Mouse (Mus musculus) midbrain, embryonic 11.5 days (tissue): ENCODE measurements around the gene Ddi2. TPM values are rescaled to one million over a fixed set of nuclear protein-coding genes. Genes with fewer than 3 reads are reported as not detected.

Experiments
- ATAC-seq: fragments of 200-750 bp; cut with Nextera tagmentation; 2 replicates; pipeline ENCODE4 v1.8.0; 2017; ENCODE audit warnings: moderate TSS enrichment, moderate library complexity; ENCODE audit not compliant: low FRiP score
- DNase-seq: peaks from one replicate; pipeline ENCODE4 v3.0.0; 2015; ENCODE audit warnings: low spot score; ENCODE audit errors: missing footprints
- H3K27ac ChIP-seq: fragments of 300-500 bp; sonication (generic); 2 replicates; pipeline ENCODE4 v1.5.1; 2014; ENCODE audit warnings: low read depth, low read length
- H3K27me3 ChIP-seq: fragments of 300-500 bp; sonication (generic); 2 replicates; pipeline ENCODE4 v1.6.1; 2014; ENCODE audit warnings: mild to moderate bottlenecking, low read length, moderate library complexity, mixed read lengths; ENCODE audit not compliant: control insufficient read depth, insufficient read depth
- H3K36me3 ChIP-seq: fragments of 300-500 bp; sonication (generic); 2 replicates; pipeline ENCODE4 v1.6.1; 2014; ENCODE audit warnings: mild to moderate bottlenecking, low read length, moderate library complexity, mixed read lengths; ENCODE audit not compliant: control insufficient read depth, insufficient read depth
- H3K4me1 ChIP-seq: fragments of 300-500 bp; sonication (generic); 2 replicates; pipeline ENCODE4 v1.6.1; 2014; ENCODE audit warnings: low read length; ENCODE audit not compliant: control insufficient read depth, insufficient read depth
- H3K4me2 ChIP-seq: fragments of 300-500 bp; sonication (generic); 2 replicates; pipeline ENCODE4 v1.6.1; 2014; ENCODE audit warnings: mild to moderate bottlenecking, moderate library complexity
- H3K4me3 ChIP-seq: fragments of 300-500 bp; sonication (generic); 2 replicates; pipeline ENCODE4 v1.5.1; 2014; ENCODE audit warnings: low read depth, low read length
- H3K9ac ChIP-seq: fragments of 300-500 bp; sonication (generic); 2 replicates; pipeline ENCODE4 v1.6.1; 2014; ENCODE audit warnings: low read length
- H3K9me3 ChIP-seq: fragments of 300-500 bp; sonication (generic); 2 replicates; pipeline ENCODE4 v1.6.1; 2016; ENCODE audit warnings: low read length; ENCODE audit not compliant: control insufficient read depth
- WGBS: fragments of 180-500 bp; shearing (Covaris S2); extraction: QIAGEN DNeasy Blood & Tissue Kit; methylation state at CpG from one replicate; pipeline ENCODE4 v1.1.7; 2014; 5-methylcytosine and 5-hydroxymethylcytosine counted together
- polyA plus RNA-seq: library from polyadenylated mRNA; unstranded; fragments of >200 nt; fragmentation: Nextera tagmentation; extraction: Ambion mirVana; gene quantifications from 2 replicates; pipeline ENCODE4 v1.2.1, GENCODE M21; 2014

The Ddi2 gene
- polyA plus RNA-seq, 1 experiment from 2014 or later, result 18.1 TPM

DNA sequence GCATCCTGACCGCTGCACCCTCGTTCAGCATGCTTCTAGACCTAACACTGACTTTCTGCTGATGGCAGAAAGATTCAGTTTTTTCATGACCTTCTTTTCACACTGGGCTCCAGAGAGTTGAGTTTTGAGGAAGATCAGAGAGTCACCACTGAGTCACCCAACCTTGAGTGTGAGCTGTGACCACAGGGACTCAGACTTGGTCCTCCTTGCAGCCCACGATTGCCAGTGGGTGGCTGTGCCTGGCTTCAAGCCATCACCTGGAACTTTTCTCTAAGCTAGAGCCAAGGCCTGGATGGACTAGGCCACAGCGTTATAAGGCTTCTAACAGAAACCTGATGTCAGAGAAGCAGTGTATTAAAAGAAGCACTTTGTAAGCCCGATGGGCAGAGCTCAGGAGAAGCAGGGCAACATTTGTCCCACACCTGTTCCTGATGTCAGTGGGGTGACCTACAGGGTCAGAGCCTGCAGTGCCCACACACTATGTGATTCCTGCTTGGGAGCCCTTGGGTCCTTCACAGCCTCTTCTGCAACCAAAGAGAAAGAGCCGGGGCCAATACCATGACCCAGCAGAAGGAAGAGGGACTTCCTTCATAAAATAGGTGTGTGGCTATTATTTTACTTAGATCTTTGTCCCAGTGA, 64.3 kb downstream of the Ddi2 start:
- Histone ChIP-seq H3K9me3 (no peaks in the 10 kb centered on the region), H3K4me1 (peaks cover 6% of the 10 kb centered on the region; the same call in 1 of the 2 replicates), H3K27ac (no peak overlapping the region), H3K4me2 (no peak overlapping the region), H3K4me3 (no peak overlapping the region), H3K27me3 (no peaks in the 10 kb centered on the region), H3K9ac (no peak overlapping the region), H3K36me3 (peaks cover 5% of the 10 kb centered on the region)
- 89% methylated on average over 6 of the region's 6 CpGs for WGBS
- ATAC-seq, result no peak
- DNase-seq, result no peak

- WGBS, result 86% methylated on average over 8 of the region's 8 CpGs
- H3K36me3 ChIP-seq, result peaks cover 6% of the 10 kb centered on the region; the same call in 1 of the 2 replicates
- H3K4me2 ChIP-seq, result no peak overlapping the region
- no peak overlapping the region for H3K4me3 ChIP-seq
- no peaks in the 10 kb centered on the region for H3K27me3 ChIP-seq
- no peak overlapping the region for H3K27ac ChIP-seq
- no peak overlapping the region for H3K9ac ChIP-seq
- no peak for ATAC-seq
- DNase-seq, result no peak
- H3K4me1 ChIP-seq, result no peaks in the 10 kb centered on the region
- no peaks in the 10 kb centered on the region for H3K9me3 ChIP-seq
These were observed 66.3 kb downstream of the Ddi2 start for GRCm38 (mm10) chr4:141656932-141657331.

GRCm38 (mm10) chr4:141655908-141656608, 67.2 kb downstream of the Ddi2 start:
- Histone ChIP-seq H3K4me3 (no peak overlapping the region), H3K36me3 (peaks cover 6% of the 10 kb centered on the region; the same call in 1 of the 2 replicates), H3K27me3 (no peaks in the 10 kb centered on the region), H3K9ac (no peak overlapping the region), H3K9me3 (no peaks in the 10 kb centered on the region), H3K27ac (no peak overlapping the region), H3K4me2 (no peak overlapping the region), H3K4me1 (no peaks in the 10 kb centered on the region)
- DNase-seq (no peak), ATAC-seq (no peak)
- WGBS, result 87% methylated on average over 12 of the region's 12 CpGs

DNA sequence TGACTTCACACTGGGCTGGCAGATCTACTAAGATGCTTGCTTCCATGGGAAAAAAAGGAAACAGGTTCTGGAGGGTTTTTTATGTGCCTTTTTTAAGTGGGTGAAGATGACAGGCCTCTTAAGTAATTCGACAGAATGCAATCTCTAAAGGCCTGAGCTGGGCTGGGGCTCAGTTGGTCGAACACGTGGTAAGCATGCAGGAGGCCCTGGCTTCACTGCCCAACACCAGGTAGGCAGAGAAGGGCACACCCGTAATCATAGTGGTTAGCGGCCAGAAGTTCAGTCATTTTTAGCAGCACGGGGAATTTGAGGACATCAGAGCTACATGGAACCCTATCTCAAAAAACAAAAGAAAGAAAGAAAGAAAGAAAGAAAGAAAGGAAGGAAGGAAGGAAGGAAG, 68.7 kb downstream of the Ddi2 start:
- no peak for DNase-seq
- Histone ChIP-seq H3K36me3 (peaks cover 6% of the 10 kb centered on the region; the same call in 1 of the 2 replicates), H3K27me3 (no peaks in the 10 kb centered on the region), H3K4me3 (no peak overlapping the region), H3K9me3 (no peaks in the 10 kb centered on the region), H3K9ac (no peak overlapping the region), H3K4me2 (no peak overlapping the region), H3K27ac (no peak overlapping the region), H3K4me1 (no peaks in the 10 kb centered on the region)
- WGBS, result 94% methylated on average over 6 of the region's 6 CpGs
- ATAC-seq, result no peak

DNA sequence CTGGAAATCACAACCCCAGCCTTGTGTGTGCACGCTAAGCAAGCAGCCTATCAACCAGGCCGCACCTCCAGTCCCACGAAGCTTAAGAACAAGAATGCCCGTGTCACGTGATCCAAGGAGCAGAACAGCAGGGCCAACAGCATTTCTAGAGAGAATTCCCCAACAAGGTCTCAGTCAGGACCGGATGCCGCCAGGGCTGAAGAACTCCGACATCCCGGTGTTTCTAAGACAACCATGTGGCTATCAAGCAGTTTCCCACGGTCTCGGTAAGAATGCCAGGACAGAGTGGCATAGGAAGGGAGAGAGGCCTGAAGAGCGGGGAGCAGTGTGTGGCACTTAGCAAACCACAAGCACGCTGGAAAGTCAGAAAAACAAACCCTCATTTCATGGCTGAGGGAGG, 69.4 kb downstream of the Ddi2 start:
- no peaks in the 10 kb centered on the region for H3K27me3 ChIP-seq
- no peak for DNase-seq
- WGBS, result 93% methylated on average over 13 of the region's 13 CpGs
- H3K4me2 ChIP-seq, result no peak overlapping the region
- no peak overlapping the region for H3K9ac ChIP-seq
- H3K36me3 ChIP-seq, result peaks cover 6% of the 10 kb centered on the region; the same call in 1 of the 2 replicates
- no peaks in the 10 kb centered on the region for H3K9me3 ChIP-seq
- no peak overlapping the region for H3K27ac ChIP-seq
- H3K4me3 ChIP-seq, result no peak overlapping the region
- no peak for ATAC-seq
- no peaks in the 10 kb centered on the region for H3K4me1 ChIP-seq

- Histone ChIP-seq H3K4me2 (no peak overlapping the region), H3K27ac (no peak overlapping the region), H3K4me1 (no peaks in the 10 kb centered on the region), H3K9ac (no peak overlapping the region), H3K4me3 (no peak overlapping the region), H3K36me3 (0 out of 2 replicates have a peak, but pooled peaks cover 6% of the 10 kb centered on the region), H3K9me3 (no peaks in the 10 kb centered on the region), H3K27me3 (no peaks in the 10 kb centered on the region)
- DNase-seq, result no peak
- no peak for ATAC-seq
- WGBS, result 94% methylated on average over 8 of the region's 8 CpGs
These were observed 70.2 kb downstream of the Ddi2 start for GRCm38 (mm10) chr4:141653044-141653443.

GRCm38 (mm10) chr4:141651944-141652343, 71.3 kb downstream of the Ddi2 start:
- DNase-seq (no peak), ATAC-seq (no peak)
- Histone ChIP-seq H3K36me3 (0 out of 2 replicates have a peak, but pooled peaks cover 6% of the 10 kb centered on the region), H3K4me3 (no peak overlapping the region), H3K4me2 (no peak overlapping the region), H3K4me1 (no peaks in the 10 kb centered on the region), H3K9me3 (no peaks in the 10 kb centered on the region), H3K27me3 (no peaks in the 10 kb centered on the region), H3K27ac (no peak overlapping the region), H3K9ac (no peak overlapping the region)
- 92% methylated on average over 10 of the region's 10 CpGs for WGBS

DNA sequence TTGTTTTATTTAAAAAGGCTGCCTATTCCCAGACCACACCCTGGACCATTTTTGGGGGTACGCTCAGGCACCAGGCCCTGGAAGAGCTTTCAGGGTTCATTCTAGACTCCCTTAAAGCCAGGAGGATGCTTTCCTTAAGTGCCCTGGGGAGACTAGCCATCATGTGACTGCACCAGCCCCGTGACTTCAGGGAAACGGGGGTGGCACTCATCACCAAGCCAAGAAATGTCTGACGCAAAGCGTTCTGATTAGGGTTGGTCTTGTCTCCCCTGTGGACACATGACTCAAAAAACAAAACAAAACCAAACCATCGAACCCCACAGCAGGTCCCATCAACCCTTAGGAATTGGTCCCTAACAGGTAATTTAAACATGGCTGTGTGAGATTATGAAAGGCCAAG, 71.9 kb downstream of the Ddi2 start:
- ATAC-seq, result no peak
- Histone ChIP-seq H3K36me3 (0 out of 2 replicates have a peak, but pooled peaks cover 6% of the 10 kb centered on the region), H3K9me3 (no peaks in the 10 kb centered on the region), H3K27ac (no peak overlapping the region), H3K27me3 (no peaks in the 10 kb centered on the region), H3K4me2 (no peak overlapping the region), H3K4me3 (no peak overlapping the region), H3K9ac (no peak overlapping the region), H3K4me1 (no peaks in the 10 kb centered on the region)
- 90% methylated on average over 6 of the region's 6 CpGs for WGBS
- peak; percentile 45 for DNase-seq

GRCm38 (mm10) chr4:141649244-141649643, 74.0 kb downstream of the Ddi2 start:
- no peak overlapping the region for H3K4me2 ChIP-seq
- no peak for ATAC-seq
- H3K9ac ChIP-seq, result no peak overlapping the region
- H3K27ac ChIP-seq, result no peak overlapping the region
- H3K36me3 ChIP-seq, result 0 out of 2 replicates have a peak, but pooled peaks cover 3% of the 10 kb centered on the region
- H3K4me1 ChIP-seq, result no peaks in the 10 kb centered on the region
- WGBS, result 90% methylated on average over 6 of the region's 6 CpGs
- no peaks in the 10 kb centered on the region for H3K27me3 ChIP-seq
- no peak overlapping the region for H3K4me3 ChIP-seq
- no peaks in the 10 kb centered on the region for H3K9me3 ChIP-seq
- no peak for DNase-seq
